Mouse (Mus musculus) cerebellum, postnatal 36 days (tissue): ENCODE measurements around the gene Nfe2.
"Not testable (repeated sequence)": the region's sequence is repeated elsewhere in the genome, so short reads cannot be mapped to it uniquely, and the experiment has no call there.

Experiments
- DNase-seq, 2 experiments: peaks; one replicate each; pipeline ENCODE4 v3.0.0; 2021 to 2022; ENCODE audit warnings: mixed read lengths in 2 of 2

Nfe2 gene

GRCm38 (mm10) chr15:103248401-103249313, 9.5 kb downstream of the Nfe2 start:
- no peak for DNase-seq

GRCm38 (mm10) chr15:103247782-103248400, 10.3 kb downstream of the Nfe2 start:
- DNase-seq = no peak

- DNase-seq = no peak
Observed at GRCm38 (mm10) chr15:103247078-103247781, 11.0 kb downstream of the Nfe2 start.

- DNase-seq = no peak
Observed at GRCm38 (mm10) chr15:103245616-103246015, 12.6 kb downstream of the Nfe2 start.

- DNase-seq = no peak
Observed at GRCm38 (mm10) chr15:103242885-103243284, 15.3 kb downstream of the Nfe2 start.

GRCm38 (mm10) chr15:103241071-103242018, 16.9 kb downstream of the Nfe2 start:
- DNase-seq = not testable (repeated sequence)

GRCm38 (mm10) chr15:103240160-103241028, 17.8 kb downstream of the Nfe2 start, which contains the start of gene Hnrnpa1:
TSS of gene Hnrnpa1 (plus strand) at chr15:103240432.
- DNase-seq = peak; percentile 88 to 92

- peak; percentile 98 for DNase-seq
Observed at GRCm38 (mm10) chr15:103239685-103240159, 18.5 kb downstream of the Nfe2 start, which contains the start of gene Cbx5. TSS of gene Cbx5 (minus strand) at chr15:103239816.

- peak; percentile 94 to 95 for DNase-seq
Observed at GRCm38 (mm10) chr15:103239130-103239684, 19.0 kb downstream of the Nfe2 start.

- DNase-seq = no peak
Observed at GRCm38 (mm10) chr15:103237295-103237694, 20.9 kb downstream of the Nfe2 start.

- DNase-seq = no peak
Observed at GRCm38 (mm10) chr15:103233119-103233518, 25.1 kb downstream of the Nfe2 start.

- DNase-seq = no peak
Observed at GRCm38 (mm10) chr15:103228904-103229303, 29.3 kb downstream of the Nfe2 start.

GRCm38 (mm10) chr15:103227572-103227971, 30.6 kb downstream of the Nfe2 start:
- DNase-seq = no peak

GRCm38 (mm10) chr15:103227022-103227421, 31.2 kb downstream of the Nfe2 start:
- DNase-seq = no peak

GRCm38 (mm10) chr15:103224161-103224560, 34.0 kb downstream of the Nfe2 start:
- no peak for DNase-seq

- no peak for DNase-seq
Observed at GRCm38 (mm10) chr15:103221386-103221785, 36.8 kb downstream of the Nfe2 start.

GRCm38 (mm10) chr15:103220785-103221184, 37.4 kb downstream of the Nfe2 start:
- DNase-seq = no peak

GRCm38 (mm10) chr15:103216052-103216451, 42.2 kb downstream of the Nfe2 start:
- DNase-seq = no peak

GRCm38 (mm10) chr15:103214971-103215907, 43.0 kb downstream of the Nfe2 start:
- DNase-seq = peak; percentile 24 to 42
